Mouse (Mus musculus) bone marrow, adult 2 months (tissue): ENCODE data around the gene Nr1h2.

Experiments
- CTCF ChIP-seq: fragments of 200-500 bp; IDR thresholded peaks from 2 replicates; pipeline ENCODE4 v1.5.1; 2011; ENCODE audit warnings: low read length, control low read depth; ENCODE audit not compliant: control insufficient read depth, insufficient read depth
- POLR2A ChIP-seq: fragments of 200-500 bp; IDR thresholded peaks from 2 replicates; pipeline ENCODE4 v1.6.1; 2011; ENCODE audit warnings: low read depth, mild to moderate bottlenecking, control low read depth, low read length, borderline replicate concordance; ENCODE audit not compliant: control insufficient read depth

- TF ChIP-seq CTCF: no peak
- TF ChIP-seq POLR2A: no peak
These were observed 3.4 kb downstream of the Nr1h2 start for GRCm38 (mm10) chr7:44550409-44550678.
